Mouse (Mus musculus) activated CD4-positive, CD25-positive, alpha-beta regulatory T cell, adult 4 months (primary cell): Measurements from ENCODE around the gene Col7a1. TPM values are rescaled to one million over a fixed set of nuclear protein-coding genes. Genes with fewer than 3 reads are reported as not detected.

ENCODE experiments used
- ATAC-seq: one replicate; pipeline ENCODE4 v1.8.0; 2017
- polyA plus RNA-seq, 2 experiments: library from polyadenylated mRNA; unstranded; fragments of 100-300 nt; shearing (Covaris generic); gene quantifications; one replicate each; pipeline ENCODE4 v1.2.1; 2017

The Col7a1 gene
- polyA plus RNA-seq, result not detected

DNA sequence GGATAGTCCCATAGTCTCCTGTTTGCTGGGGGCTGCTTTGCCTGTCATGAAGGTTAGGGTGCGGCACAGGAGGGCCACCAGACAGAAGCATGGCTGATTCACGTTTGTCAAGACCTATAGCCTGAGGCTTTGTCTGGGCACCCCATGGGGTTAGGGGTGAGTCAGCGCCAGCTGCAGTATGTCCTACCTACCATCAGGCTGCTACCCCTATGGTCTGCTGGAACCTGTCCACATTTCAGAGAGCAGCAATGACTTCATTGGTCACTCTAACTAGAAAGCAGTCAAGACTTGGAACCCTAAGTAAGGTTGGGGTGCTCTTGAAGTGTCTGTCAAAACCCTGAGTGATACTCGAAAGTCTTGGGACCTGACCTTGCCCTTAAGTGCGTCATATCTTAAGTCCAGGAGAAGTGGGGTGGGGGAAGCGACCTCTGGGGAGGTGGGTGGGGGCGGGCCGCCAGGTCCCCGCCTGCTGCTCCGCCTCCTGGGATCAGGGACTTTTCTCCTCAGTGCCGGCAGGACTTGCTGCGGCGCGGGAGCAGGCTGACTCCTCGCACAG lies at the start of gene Col7a1:
TSS of gene Col7a1 (plus strand) at position 506 of the 556 bp plus-strand sequence.
- ATAC-seq, result no peak

DNA sequence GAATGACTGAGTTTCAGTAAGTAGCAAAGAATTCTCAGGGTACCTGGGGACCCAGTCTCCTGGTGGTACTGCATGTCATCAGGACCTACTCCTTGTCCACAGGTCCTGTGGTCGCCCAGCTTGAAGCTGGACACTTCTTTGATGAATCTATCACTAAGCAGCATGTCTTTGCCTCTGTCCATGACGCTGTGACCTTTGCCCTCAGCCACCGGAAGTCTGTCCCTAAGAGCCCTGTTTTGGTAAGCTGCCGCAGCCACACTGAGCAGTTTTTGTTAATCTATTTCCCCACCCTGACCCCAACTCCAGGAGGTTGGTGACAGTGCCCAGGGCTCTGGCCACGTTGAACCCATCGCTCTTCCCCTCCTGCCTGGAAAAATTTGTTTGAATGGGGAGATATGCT lies 41.1 kb upstream of the Col7a1 start:
- ATAC-seq, result no peak

DNA sequence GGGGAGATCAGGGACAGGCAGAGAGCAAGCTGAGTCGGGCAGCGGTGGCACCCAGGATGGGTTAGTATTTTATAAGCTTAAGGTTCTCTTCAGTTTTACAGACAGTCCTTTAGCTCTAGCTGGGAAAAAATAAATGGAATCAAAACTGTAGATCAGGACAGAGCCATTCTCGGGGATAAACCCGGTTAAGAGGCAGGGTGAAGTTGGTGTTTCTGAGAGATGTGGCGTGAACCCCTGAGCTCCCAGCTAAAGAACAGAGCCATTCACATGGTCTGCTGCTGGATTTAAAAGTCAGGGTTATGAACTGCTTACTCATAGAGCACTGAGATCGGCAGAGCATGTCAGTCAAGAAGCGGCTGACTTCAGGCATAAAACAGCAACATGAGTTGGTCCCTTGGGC lies 40.2 kb upstream of the Col7a1 start:
- ATAC-seq, result no peak

DNA sequence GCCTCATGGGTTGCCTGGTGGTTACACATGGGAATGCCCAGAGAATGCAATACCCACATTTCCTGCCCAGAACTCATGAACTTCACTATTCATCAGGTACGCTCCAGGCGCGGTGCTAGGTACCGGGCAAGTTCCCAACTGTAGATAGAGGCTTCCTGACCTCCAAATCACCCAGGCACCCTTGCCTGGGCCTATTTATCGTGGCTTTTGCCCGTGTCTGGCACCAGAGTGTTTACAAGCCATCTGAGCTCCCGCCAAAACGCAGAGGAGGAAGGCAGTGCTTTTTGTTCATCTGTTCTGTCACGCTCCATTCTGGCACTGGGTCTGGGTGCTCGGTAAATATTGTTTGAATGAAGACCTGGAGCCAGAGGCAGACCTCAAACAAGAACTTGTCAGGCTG lies 39.8 kb upstream of the Col7a1 start:
- ATAC-seq, result no peak

DNA sequence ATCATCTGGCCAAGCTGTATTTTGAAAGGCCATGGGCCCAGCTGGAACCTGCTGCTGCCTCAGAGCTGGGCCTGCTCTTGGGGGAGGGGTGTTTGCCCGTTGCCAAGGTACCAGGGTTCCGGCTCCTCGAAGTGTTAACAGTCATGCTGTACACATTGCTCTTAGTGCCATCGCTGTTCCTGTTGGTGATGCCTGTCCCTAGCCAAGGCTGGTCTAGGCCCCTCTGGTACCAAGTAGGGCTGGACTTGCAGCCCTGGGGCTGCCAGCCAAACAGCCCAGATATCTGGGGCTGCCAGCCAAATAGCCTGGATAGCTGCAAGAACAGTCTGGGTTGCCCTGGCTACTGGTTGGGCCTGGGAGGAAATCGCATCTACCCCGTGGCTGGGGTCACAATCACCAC lies 38.9 kb upstream of the Col7a1 start, which contains the start of gene Tmem89:
TSS of gene Tmem89 (plus strand) at position 129 of the 400 bp plus-strand sequence.
- ATAC-seq, result no peak

DNA sequence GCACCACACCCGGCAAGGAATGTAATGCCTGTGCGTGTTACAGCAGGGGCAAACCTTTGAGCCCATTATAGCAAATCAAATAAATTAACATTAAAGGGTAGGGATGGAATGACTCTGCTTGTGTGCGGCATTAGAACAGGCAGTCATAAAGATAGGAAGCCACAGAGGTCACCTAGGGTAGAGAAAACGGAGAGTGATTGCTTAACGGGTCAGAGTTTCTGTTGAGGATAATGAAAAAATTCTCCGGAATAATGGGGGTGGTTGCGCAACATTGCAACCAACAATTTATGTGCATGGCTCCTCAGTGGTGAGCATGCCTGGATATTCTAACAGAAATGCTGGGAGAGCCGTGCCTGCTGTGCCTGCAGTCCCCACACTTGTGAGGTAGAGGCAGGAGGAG lies 27.5 kb upstream of the Col7a1 start:
- no peak for ATAC-seq

DNA sequence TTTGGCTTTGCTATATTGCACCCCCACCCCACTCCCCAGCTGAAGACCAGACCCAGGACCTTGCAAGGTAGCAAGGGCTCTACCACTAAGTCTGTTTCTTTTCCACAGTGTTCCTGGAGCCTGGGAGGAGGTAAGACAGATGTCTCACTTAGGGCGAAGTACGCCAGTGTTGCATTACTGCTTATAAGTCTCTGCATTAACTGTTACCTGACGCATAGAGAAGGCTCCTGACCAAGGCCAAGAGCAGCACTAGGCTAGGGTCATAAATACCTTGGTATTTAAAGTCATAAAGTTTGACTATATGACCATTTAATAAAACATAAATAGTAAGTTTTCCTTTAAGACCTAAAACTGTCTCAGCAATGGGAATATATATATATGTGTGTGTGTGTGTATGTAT lies 25.0 kb upstream of the Col7a1 start:
- ATAC-seq, result no peak

DNA sequence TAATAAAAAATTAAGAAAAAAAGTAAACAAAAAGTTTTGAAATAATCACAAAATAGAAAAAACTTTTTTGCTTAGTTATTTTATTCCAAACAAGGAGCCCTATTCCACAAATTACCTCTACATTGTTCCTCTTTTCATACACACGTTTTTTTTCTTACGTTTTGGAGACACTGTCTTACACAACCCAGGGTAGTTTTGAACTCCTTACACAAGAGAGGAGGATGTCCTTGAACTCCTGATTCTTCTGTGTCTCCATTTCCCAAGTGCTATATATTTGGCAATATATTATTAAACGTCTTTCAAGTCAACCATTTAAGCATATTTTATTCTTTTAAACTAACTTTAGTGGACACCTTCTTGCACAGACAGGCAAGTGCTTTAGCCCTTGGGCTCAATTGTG lies 17.4 kb upstream of the Col7a1 start:
- ATAC-seq, result no peak

DNA sequence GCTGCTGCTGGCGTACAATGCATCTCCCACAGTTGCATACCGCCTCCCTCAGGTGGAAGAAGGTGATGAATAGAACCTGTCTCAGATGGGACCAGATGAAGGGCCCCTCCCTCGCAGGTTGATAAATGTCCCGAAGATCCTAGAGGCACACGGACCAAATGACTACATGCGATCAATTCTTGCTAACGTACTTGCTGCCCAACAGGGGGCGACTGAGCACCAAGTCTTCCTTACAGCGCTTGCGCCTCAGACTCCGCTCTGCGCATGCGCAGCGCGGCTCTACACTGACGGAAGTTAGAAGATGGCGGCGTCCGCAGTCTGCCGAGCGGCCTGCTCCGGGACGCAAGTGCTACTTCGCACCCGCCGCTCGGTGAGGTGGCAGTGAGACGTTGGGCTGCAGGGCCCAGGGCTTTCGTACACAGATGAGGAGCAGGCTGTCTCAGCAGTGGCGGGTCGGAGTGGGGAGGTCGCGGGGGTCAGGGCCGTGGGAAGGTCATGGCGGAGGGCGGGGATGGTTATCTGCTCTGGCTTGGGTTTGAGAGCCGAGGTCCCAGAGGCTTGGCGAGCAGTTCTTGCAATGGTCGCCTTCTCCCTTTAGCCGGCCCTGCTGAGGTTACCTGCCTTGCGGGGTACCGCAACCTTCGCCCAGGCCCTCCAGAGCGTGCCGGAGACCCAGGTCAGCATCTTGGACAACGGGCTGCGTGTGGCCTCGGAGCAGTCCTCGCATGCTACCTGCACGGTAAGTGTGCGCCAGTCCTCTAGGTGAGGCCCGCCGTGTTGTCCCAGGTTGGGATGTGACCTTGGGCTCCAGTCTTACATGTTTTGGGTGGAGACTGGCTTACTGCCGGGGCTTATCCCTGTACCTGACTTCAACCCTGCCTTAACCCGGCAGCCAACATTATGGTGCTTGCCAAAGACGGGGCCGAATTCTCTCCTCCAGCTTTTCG lies 16.7 kb upstream of the Col7a1 start, which contains the start of gene Uqcrc1:
TSS of gene Uqcrc1 (plus strand) at position 216 of the 947 bp plus-strand sequence.
- ATAC-seq, result peak; percentile 91

DNA sequence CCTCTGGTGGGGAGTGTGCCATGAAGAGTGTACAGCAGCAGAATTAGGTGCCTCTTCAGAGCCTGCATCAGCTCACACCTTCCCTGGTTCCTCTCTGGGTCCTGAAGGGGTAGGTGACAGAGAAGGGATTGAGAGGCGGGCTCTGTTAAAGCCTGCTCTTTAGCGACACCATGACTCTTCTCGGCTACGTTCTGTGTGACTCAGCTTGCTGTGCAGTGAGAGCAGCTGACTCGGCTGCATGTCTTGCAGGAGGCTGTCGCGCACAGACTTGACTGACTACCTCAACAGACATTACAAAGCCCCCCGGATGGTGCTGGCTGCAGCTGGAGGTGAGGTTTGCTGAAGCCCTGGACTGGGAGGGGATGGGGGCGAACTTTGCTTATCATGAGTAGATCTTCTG lies 8.3 kb upstream of the Col7a1 start:
- no peak for ATAC-seq

DNA sequence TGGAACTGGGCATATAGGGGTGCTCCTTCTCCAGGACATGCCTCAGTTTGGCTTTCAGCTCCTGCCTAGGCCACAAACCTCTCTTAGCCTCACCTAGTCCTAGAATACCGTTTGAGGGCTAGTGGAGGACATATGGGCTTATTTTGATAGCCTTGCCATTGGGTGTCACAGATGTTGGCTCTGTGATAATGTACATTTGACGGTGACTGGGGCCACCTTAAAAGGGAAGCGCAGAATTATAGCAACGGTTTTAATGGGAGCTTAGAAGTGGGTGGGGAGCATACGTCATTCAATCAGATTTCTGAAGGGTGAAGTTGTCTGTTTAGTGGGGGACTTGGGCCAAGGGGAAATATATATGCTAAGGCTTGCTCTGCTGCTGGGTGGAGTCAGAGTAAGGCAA lies 7.8 kb upstream of the Col7a1 start:
- ATAC-seq, result no peak

DNA sequence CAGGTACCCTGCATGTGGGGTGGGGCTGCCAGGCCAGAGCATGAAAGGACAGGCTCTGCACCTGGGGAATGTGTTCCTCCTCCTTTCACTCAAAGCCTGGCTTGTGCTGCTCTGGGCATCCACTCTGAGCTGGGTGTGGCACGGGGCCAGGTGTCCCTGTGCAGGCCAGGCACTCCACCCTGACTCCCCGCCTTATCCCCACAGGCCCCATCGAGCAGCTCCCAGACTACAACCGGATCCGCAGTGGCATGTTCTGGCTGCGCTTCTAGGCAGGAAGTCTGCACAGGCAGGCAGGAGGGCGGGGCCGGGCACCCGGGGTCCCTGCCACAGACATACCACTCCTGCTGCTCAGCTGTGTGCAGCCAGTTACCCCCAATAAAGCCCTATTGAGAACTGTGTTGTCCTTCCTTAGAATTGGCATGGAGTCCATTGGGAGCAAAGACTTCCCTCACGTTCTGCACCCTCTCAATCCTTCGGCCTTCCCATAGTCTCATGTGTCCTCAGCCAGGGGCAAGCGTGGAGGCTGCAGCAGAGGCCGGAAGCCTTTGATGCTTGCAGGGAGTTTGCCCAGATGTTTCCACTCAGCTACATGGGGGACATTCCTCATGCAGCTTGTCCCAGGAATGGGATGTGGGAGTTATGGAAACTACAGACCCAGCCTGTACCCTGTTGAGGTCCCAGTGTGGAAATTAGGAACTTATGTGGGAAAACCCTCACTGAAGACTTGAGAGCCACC lies 4.0 kb upstream of the Col7a1 start:
- ATAC-seq, result no peak

DNA sequence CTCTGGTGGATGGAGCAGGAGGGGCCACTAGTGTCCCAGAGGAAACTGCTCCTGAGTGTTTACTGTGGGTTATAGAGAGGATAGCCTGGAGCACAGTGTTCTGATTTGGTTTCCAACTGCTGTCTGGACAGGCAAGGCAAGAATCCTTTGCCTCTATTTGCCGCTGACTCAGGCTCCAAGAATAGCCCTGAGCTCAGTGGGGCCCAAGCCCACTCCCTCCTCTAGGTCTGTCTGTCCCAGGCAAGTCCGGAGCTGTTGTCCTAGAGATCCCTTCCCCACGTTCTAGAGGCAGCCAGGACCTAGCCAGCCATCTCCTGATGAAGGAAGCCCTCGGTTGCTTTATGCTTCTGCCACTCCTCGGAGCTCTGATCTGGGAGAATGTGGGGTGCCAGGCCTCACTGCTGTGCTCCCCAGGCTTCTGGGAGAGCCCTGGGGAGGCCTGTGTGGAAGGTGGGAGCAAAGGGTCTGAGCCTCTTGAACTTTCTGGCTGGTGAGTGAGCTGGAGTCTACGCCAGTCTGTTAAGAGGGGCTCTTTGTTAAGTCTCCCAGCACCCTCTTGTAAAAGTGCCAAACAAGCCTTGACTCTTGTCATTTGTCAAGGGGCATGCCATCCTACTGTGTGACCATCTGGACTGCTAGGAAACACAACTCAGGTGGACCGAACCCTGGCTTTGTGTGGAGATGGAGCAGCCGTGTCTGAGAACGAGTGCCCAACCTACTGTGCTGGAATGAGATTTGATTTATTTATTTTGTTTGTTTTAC lies 3.2 kb upstream of the Col7a1 start:
- ATAC-seq, result no peak

DNA sequence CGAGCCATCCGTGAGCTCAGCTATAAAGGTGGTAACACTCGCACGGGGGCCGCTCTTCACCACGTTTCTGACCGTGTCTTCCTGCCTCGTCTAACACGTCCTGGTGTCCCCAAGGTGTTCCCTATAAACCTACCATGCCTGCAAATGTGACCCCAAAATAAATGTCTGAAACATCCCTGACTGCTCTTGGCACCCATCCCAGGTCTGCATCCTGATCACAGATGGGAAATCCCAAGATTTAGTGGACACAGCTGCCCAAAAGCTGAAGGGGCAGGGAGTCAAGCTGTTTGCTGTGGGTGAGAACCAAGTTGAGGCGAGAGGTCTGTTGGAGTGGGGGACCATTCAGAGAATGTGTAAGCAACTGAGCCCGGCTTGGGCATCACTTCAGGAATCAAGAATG lies 1.9 kb downstream of the Col7a1 start:
- ATAC-seq, result no peak

DNA sequence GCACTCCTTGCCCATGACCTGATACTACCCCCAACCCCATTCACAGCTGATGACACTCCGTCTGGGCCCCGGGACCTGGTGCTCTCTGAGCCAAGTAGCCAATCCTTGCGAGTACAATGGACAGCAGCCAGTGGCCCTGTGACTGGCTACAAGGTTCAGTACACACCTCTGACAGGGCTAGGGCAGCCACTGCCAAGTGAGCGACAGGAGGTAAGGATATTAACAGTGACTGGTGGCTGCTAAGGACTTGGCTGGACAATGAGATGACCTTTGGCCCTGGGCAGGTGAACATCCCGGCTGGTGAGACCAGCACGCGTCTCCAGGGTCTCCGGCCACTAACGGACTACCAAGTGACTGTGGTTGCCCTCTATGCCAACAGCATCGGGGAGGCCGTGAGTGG lies 2.5 kb downstream of the Col7a1 start:
- ATAC-seq, result no peak

DNA sequence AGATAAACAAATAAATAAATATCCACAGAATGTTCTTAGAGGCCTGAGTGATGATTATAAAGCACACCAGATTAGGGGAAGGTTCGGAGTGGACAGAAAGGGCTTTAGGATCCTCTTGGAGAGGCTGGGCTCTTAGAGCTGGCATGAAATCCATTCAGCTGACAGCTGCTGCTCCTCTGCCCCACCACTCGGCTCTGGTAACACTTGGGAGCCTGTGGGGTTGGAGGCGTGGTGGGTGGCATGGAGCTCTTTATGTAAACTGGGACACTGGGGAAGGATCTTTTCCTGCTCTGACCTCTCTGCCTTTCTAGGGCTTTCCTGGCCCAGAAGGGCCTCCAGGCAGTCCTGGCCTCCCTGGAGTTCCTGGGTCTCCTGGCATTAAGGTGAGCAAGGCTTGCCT lies 10.2 kb downstream of the Col7a1 start:
- no peak for ATAC-seq

DNA sequence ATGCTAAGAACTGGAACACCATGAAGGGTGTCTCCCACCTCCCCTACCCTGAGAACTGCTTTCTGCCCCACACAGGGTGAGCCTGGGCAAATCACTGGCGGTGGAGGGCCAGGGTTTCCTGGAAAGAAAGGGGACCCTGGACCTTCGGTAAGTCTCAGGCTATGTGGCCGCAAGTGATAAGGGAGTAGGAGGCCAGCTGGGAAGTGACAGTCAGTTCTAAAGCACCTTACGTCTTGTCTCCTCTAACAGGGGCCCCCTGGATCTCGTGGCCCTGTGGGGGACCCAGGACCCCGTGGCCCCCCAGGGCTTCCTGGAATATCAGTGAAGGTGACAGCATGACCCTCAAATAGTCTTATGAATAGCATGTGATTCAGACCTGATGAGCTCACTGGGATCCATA lies 11.0 kb downstream of the Col7a1 start:
- no peak for ATAC-seq

DNA sequence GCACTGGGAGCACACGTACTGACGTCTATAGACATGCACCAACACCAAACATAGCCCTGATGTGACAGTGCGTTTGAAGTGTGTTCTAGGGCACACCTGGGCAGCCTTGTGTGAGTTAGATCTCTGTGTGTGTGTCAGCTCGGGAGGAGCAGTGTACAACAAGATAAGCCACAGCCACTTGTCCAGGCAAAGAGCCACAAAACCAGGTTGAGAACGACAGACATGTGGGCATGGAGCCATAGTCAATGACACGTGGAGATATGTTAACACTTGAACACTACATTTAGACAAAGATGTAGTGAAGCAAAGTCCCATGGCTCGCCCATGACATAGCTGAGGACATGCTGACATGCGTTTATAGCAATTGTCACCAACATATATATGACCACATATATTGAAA lies 17.2 kb downstream of the Col7a1 start:
- no peak for ATAC-seq

DNA sequence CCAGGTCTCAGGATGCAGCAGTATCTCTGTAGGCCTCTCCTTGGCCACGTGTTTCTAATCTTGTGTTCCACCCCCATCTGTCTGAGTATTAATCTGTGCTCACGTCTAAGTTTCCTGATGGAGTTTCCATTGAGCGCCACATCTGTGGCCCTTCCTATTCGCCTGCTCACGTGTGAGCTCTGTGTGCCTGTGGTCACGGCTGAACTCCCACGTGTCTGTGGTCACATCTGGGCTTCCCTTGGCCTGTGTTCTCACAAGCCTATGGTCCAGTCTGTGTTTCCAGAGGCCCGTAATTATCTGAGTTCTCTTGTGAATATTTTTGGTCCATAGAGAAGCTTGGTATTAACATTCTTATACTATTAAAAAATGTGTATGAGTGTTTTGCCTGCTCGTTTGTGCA lies 23.1 kb downstream of the Col7a1 start:
- no peak for ATAC-seq

DNA sequence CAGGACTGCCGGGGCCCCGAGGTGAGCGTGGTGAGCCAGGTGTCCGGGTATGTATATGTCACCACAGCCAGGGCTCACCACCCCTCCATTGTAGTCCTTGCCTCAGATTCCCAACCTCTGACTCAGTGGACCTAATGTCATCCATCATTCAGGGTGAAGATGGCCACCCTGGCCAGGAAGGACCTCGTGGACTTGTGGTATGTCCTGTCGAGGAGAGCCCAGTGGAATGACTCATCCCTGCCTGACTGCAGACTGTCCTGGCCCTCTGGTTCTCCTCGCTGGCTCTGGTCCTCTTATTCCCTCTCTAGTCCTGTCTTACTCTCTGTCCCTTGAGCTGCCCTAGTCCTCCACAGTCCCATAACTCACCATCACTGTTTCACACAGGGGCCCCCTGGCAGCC lies 24.6 kb downstream of the Col7a1 start:
- ATAC-seq, result no peak

DNA sequence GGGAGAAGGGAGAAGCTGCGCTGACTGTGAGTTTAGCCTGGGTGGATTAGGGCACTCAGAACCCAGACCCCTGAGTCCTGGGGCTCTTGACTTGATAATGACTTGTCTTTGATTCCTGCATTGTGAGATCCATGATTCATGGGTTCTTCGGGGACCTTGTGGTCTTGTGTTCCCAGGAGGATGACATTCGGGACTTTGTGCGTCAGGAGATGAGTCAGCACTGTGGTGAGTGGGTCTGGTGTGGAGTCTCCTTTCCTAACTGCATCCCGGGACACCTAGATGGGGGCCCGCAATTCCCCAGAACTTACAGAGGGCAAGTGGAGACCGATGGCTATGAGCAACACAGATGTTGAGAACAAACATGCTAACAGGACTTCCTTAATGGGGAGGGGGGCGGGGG lies 29.1 kb downstream of the Col7a1 start:
- ATAC-seq, result no peak

DNA sequence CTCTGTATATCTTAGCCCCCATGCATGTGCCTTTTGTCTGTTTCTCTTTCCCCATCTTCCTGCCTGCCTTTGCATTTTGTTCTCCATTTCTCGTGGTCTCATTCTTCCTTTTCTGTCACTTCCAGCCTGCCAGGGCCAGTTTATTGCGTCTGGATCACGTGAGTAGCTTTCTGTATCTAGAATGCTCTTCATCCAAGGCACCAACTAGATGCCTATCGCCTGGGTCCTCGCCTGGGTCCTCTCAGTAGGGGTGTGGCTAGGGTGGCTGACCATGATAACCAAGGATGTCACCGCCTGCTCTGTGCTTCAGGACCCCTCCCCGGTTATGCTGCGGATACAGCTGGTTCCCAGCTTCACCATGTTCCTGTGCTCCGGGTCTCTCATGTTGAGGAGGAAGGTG lies 29.8 kb downstream of the Col7a1 start:
- no peak for ATAC-seq

DNA sequence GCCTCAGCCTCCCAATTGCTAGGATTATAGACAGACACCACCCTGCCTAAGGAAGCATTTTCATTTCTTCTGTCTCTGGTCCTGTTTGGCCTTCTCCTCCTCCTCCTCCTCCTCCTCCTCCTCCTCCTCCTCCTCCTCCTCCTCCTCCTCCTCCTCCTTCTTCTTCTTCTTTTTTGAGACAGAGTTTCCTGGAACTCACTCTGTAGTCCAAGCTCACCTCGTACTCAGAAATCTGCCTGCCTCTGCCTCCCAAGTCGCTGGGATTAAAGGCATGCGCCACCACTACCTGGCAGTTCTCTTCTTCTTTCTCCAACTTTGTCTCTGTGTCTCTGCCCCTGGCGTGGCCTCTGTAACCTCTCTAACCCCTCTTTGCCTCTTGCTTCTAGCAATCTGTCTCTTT lies 32.3 kb downstream of the Col7a1 start, which contains the start of gene Ucn2:
TSS of gene Ucn2 (plus strand) at position 301 of the 400 bp plus-strand sequence.
- no peak for ATAC-seq
